Mouse (Mus musculus) testis, adult 2 months (tissue): ENCODE measurements around the gene 4921524J17Rik. TPM values are rescaled to one million over a fixed set of nuclear protein-coding genes. Genes with fewer than 3 reads are reported as not detected.

ENCODE experiments used
- H3K27ac ChIP-seq: fragments of 200-500 bp; 2 replicates; pipeline ENCODE4 v1.5.1; 2012; ENCODE audit warnings: low read depth, low read length; ENCODE audit not compliant: control insufficient read depth, insufficient read depth
- H3K27me3 ChIP-seq: fragments of 200-500 bp; 2 replicates; pipeline ENCODE4 v1.6.1; 2012; ENCODE audit warnings: mild to moderate bottlenecking, low read length, moderate library complexity; ENCODE audit not compliant: control insufficient read depth, insufficient read depth
- H3K36me3 ChIP-seq: fragments of 200-500 bp; 2 replicates; pipeline ENCODE4 v1.6.1; 2012; ENCODE audit warnings: mild to moderate bottlenecking, low read length; ENCODE audit not compliant: control insufficient read depth, insufficient read depth
- H3K4me1 ChIP-seq: fragments of 200-500 bp; 2 replicates; pipeline ENCODE4 v1.6.1; 2012; ENCODE audit warnings: low read length; ENCODE audit not compliant: control insufficient read depth, insufficient read depth
- H3K4me3 ChIP-seq: fragments of 200-500 bp; 2 replicates; pipeline ENCODE4 v1.5.1; 2012; ENCODE audit warnings: low read depth, mild to moderate bottlenecking, low read length, moderate library complexity, mixed read lengths; ENCODE audit not compliant: control insufficient read depth
- CTCF ChIP-seq: fragments of 200-500 bp; IDR thresholded peaks from 2 replicates; pipeline ENCODE4 v1.5.1; 2012; ENCODE audit warnings: low read depth, mild to moderate bottlenecking, inconsistent platforms, low read length, moderate library complexity; ENCODE audit not compliant: control insufficient read depth, insufficient read depth, insufficient replicate concordance
- POLR2A ChIP-seq: fragments of 200-500 bp; IDR thresholded peaks from 2 replicates; pipeline ENCODE4 v1.6.1; 2012; ENCODE audit warnings: low read depth, mild to moderate bottlenecking, inconsistent platforms, low read length, moderate library complexity; ENCODE audit not compliant: control insufficient read depth
- polyA plus RNA-seq: library from polyadenylated mRNA; depleted of rRNA; stranded (reverse); fragments of >200 nt; gene quantifications from 2 replicates; pipeline ENCODE4 v1.2.3, GENCODE M21; 2012

The 4921524J17Rik gene
- polyA plus RNA-seq, 1 experiment, result 12.4 TPM

DNA sequence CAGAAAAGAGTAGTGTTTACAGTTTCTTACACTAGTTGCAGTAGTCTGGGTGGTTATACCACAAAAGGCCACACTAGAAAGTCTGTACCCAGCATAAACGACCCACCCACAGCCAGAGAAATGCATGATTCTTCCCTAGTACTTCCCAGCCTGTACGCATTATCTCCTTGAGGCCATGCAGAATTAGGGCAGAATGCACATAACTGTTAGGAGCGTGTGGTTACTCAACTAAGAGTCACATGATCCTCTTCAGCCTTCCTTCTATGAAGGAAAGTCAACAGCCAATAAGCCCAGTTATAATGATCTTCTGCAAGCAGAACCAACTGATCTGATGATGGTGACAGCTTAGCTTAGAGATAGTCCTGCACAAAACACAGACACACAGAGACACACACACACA is 26.9 kb upstream of the 4921524J17Rik start:
- TF ChIP-seq CTCF (no peak), POLR2A (no peak)
- H3K36me3 ChIP-seq, result no peaks in the 10 kb centered on the region
- H3K4me3 ChIP-seq, result no peak overlapping the region
- H3K27me3 ChIP-seq, result no peaks in the 10 kb centered on the region
- H3K27ac ChIP-seq, result no peak overlapping the region
- H3K4me1 ChIP-seq, result no peaks in the 10 kb centered on the region; the same call in 1 of the 2 replicates

DNA sequence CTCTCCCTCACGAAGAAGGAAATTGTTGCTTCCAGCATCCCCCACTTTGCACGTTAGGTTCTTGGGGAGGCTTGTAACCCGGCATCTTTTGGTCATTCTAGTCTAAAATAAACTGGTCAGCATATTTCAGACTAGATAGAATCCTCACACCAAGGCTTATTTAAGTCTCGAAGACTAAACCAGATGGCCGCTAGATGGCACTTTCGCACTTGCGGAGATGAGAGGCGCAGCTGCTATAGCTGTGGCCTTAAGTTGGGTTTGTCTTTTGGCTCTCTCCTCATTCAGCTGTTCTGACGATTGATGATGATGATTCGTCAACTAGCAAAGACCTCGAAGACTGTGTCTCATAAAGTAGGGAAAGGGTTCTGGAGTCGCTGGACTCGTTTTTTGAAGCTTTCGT is 23.9 kb upstream of the 4921524J17Rik start:
- H3K27ac ChIP-seq, result no peak overlapping the region
- TF ChIP-seq CTCF, result peak; percentile 66; the same call in 1 of the 2 replicates
- no peak for TF ChIP-seq POLR2A
- H3K4me1 ChIP-seq, result peaks cover 5% of the 10 kb centered on the region
- H3K27me3 ChIP-seq, result no peaks in the 10 kb centered on the region
- peak overlapping the region; percentile 7; the same call in 1 of the 2 replicates for H3K4me3 ChIP-seq
- no peaks in the 10 kb centered on the region for H3K36me3 ChIP-seq

DNA sequence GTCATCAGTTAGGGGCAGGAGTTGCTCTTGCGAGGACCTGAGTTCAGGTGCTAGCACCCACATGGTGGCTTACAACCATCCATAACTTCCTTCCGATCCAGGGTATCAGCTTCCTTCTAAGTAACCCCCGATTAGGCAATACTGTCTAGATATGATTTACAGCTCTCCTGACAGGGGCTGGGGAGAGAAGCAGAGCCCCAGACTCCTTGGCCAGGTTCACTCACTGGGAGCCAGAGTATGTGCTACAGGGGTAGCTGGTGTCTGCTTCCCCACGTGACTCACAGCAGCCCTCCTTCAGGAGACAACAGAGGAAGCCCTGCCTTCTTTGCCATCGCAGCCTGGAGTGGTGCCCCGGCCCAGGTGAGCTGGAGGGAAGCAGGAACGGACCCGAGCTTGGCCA is 22.1 kb upstream of the 4921524J17Rik start:
- Histone ChIP-seq H3K36me3 (no peaks in the 10 kb centered on the region), H3K4me3 (no peak overlapping the region), H3K27me3 (no peaks in the 10 kb centered on the region), H3K4me1 (peaks cover 5% of the 10 kb centered on the region), H3K27ac (no peak overlapping the region)
- no peak for TF ChIP-seq POLR2A
- no peak for TF ChIP-seq CTCF

DNA sequence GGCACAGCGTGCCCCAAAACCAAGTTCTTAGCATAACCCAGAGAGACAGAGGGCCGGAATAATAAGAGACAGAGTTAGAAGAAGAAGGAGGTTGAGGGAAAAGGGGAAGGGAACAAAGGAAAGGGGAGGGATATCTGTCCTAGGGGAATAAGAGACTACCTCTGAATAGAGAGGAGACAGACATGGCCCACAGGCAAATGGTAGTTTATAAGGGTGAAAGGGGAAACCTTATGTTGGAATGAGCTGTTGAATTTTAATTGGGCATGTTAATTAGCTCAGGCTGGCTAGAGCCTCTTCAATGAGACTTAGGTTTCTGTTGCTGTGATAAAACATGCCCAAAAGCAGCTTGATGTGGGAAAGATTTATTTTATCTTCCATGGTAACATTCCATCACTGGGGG is 20.6 kb upstream of the 4921524J17Rik start:
- Histone ChIP-seq H3K4me3 (no peak overlapping the region), H3K4me1 (peaks cover 5% of the 10 kb centered on the region), H3K27me3 (no peaks in the 10 kb centered on the region), H3K27ac (no peak overlapping the region), H3K36me3 (no peaks in the 10 kb centered on the region)
- TF ChIP-seq POLR2A (no peak), CTCF (no peak)

DNA sequence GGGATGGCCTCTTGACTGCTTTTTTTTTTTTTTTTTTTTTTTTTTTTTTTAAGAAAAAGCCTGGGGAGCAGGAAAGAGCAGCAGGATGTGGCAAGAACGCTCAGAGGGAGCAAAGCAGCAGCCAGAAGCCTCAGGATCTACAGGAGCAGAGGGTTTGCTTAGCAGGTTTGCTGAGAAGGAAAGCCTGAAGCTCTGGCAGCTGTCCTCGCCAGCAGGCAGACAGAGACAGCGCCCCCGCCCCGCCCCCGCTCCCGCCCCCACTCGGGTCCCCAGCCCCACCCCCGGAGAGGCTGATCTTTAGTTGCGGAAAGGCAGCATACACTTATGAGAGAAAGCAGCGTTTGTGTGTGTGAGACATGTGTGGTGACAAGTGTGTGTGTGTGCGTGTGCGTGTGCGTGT is 19.7 kb upstream of the 4921524J17Rik start:
- Histone ChIP-seq H3K27ac (no peak overlapping the region), H3K4me3 (no peak overlapping the region), H3K27me3 (no peaks in the 10 kb centered on the region), H3K4me1 (peaks cover 5% of the 10 kb centered on the region), H3K36me3 (no peaks in the 10 kb centered on the region)
- TF ChIP-seq POLR2A, result no peak
- TF ChIP-seq CTCF, result no peak

DNA sequence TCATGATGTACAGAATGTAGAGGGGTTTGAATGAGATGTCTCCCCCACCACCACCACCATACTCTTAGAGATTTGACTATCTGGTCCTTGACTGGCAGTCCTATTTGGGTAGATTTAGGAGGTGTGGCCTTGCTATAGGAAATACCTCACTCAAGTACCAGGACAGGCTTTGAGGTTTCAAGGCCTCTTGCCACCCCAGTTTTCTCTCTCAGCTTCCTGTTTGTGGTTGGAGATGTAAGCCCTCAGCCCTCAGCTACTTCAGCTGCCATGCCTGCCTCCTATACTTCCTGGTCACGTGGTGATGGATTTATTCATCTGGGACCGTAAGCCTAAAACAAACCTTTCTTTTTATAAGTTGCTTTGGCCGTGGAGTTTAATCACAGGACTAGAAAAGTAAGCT is 17.7 kb upstream of the 4921524J17Rik start:
- Histone ChIP-seq H3K27me3 (no peaks in the 10 kb centered on the region), H3K4me1 (peaks cover 6% of the 10 kb centered on the region), H3K36me3 (no peaks in the 10 kb centered on the region), H3K27ac (no peak overlapping the region), H3K4me3 (no peak overlapping the region)
- TF ChIP-seq POLR2A (no peak), CTCF (no peak)

DNA sequence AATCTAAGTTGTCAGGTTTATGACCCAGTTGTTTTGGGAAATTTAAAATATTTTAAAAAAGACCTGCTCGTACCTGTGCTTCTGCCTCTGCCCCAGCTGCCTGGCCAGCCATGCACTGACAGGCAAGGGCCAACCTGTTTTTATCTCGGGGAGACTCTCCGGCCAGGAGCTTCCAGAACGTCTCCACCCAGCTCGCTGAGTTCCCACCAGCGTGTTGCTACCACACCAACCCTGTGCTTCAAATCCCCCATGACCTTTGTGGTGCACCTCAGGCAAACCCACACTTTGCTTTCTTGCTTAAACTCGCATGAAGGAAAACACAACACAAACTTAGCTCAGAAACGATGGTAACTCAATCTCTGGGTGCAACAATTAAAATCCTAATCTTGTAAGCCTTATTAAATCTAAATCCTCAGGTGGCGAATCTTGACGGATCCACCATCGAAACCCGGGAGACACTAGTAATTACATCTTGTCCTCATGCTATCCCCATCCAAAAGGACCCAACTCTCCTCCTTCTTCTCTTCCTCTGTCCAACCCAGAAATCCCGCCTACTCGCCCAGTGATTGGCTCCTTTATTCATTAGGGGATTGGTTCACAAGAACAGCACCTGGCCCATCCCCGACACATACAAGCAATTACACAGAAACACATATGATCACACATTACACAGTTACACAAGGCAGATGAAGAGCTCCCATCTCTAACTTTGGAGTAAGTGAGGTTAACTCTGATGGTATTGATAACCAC is 13.5 kb upstream of the 4921524J17Rik start:
- TF ChIP-seq POLR2A, result no peak
- TF ChIP-seq CTCF, result no peak
- Histone ChIP-seq H3K4me1 (peaks cover 2% of the 10 kb centered on the region; the same call in 1 of the 2 replicates), H3K27ac (no peak overlapping the region), H3K27me3 (no peaks in the 10 kb centered on the region), H3K4me3 (no peak overlapping the region), H3K36me3 (no peaks in the 10 kb centered on the region)
